Mouse (Mus musculus): ENCODE results near the gene Kcnk5. TPM values are rescaled to one million over a fixed set of nuclear protein-coding genes. Genes with fewer than 3 reads are reported as not detected.

Gene Kcnk5
- total and polyA plus RNA-seq, 3 experiments: 8.7 to 12.5 (median 11.7) TPM

DNA sequence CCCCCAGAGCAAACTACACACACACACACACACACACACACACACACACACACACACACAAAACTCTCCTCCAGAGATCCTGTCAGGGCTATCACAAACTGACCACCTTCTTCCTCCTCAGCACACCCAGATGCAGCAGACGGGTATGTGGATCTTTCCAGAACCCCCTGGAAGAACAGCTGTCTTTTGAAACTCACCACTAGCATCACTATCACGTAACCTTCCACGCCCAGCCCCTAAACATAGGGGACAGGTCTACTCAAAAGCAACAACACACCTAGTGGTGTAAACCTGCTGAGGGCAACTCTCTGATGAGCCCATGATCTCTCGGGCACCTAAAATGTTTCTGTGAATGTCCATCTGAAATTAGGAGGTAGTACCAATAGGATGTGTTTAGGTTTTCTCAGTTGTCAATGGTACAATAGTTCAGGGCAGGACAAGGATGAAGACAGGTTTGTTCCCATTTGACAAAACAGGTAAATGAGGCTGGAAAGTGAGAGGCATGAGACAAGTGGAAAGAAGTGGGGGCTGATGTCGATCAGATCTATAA, 1.8 kb downstream of the Kcnk5 start:
- TF ChIP-seq IRF4 (IDR thresholded peaks at IDR 0.05; ENCODE audit: low read depth, low read length): no peak
- TF ChIP-seq CHD1 (IDR thresholded peaks at IDR 0.05; ENCODE audit: low read depth, low read length): no peak
- no peak for TF ChIP-seq POLR2A (IDR thresholded peaks at IDR 0.05; ENCODE audit: low read depth, low read length)
- no peak for TF ChIP-seq USF2 (conservative IDR thresholded peaks at IDR 0.05; ENCODE audit: low read depth, low read length)
- TF ChIP-seq RAD21 (IDR thresholded peaks at IDR 0.05; ENCODE audit: low read depth, low read length): no peak
- TF ChIP-seq NELFE (IDR thresholded peaks at IDR 0.05; ENCODE audit: low read depth, low read length): no peak
- TF ChIP-seq ZKSCAN1 (IDR thresholded peaks at IDR 0.05; ENCODE audit: borderline replicate concordance, low read depth, low read length): no peak
- TF ChIP-seq PAX5 (IDR thresholded peaks at IDR 0.05; ENCODE audit: low read length): no peak
- no peak for TF ChIP-seq E2F4 (IDR thresholded peaks at IDR 0.05; ENCODE audit: insufficient replicate concordance, low read depth, low read length)
- TF ChIP-seq POLR2AphosphoS2 (IDR thresholded peaks at IDR 0.05; ENCODE audit: low read depth, low read length): no peak
- TF ChIP-seq HCFC1 (IDR thresholded peaks at IDR 0.05; ENCODE audit: low read depth, low read length): no peak
- no peak for TF ChIP-seq CTCF (conservative IDR thresholded peaks at IDR 0.05 in 1 of 2, IDR thresholded peaks at IDR 0.05 in 1 of 2; ENCODE audit: low read depth in 2 of 2, low read length in 2 of 2)
- Histone ChIP-seq H3K4me3 (replicated peaks in 1 of 3; ENCODE audit: low read depth in 2 of 3, low read length in 2 of 3, poor library complexity in 1 of 3) (peak overlapping the region; percentile 70 to 87 (median 73)), H3K27ac (ENCODE audit: insufficient read depth, low read depth) (no peak overlapping the region), H3K9me3 (replicated peaks; ENCODE audit: low read length) (no peaks in the 10 kb centered on the region), H3K27me3 (replicated peaks) (no peaks in the 10 kb centered on the region), H3K79me2 (replicated peaks; ENCODE audit: control insufficient read depth, extremely low read depth, insufficient read depth, poor library complexity, severe bottlenecking) (peaks cover 63% of the 10 kb centered on the region), H3K9ac (ENCODE audit: insufficient read depth, low read depth) (peak overlapping the region; percentile 32), H3K4me2 (ENCODE audit: insufficient read depth, low read depth, poor library complexity, severe bottlenecking) (peak overlapping the region; percentile 89), H3K4me1 (ENCODE audit: control insufficient read depth in 1 of 2, insufficient read depth in 2 of 2) (peaks cover 4 to 41% of the 10 kb centered on the region in 2 experiments; a peak in 3 of 4 replicates), H3K36me3 (replicated peaks in 1 of 2; ENCODE audit: control insufficient read depth in 1 of 2, insufficient read depth in 1 of 2, low read length in 1 of 2) (no peaks in the 10 kb centered on the region)
- dilution Hi-C loops (cut with MboI; ENCODE audit: extremely low pct_ligation_motif_present, extremely low pct_unique_long_range_greater_than_20kb, low sequenced_read_pairs) (no loop called here), in situ Hi-C loops (cut with MboI; ENCODE audit: low pct_ligation_motif_present, low pct_unique_long_range_greater_than_20kb, low sequenced_read_pairs) (loop anchor here (5.0 kb wide), 1 partner anchor 58 kb away; no protein-coding TSS in a partner anchor)
- no peak for DNase-seq (ENCODE audit: extremely low read depth)

DNA sequence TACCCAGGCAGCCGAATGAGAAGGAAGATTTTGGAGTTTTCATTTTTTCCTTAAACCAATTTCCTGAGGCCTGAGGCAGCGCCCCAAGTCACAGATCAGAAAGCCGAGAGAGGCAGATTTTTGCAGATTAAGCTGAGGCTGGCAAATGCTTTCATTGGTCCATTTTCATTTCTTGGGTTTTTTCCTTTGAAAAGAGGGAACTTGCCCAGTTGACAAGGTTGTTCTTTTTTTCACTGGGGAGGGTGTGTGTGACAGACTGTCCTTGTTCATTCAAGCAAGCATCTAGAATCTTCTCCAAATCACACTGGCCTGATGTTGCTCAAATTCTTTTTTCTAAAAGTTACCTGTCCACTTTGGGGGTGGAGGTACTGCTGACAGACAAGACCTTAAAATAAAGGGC, 2.5 kb downstream of the Kcnk5 start:
- in situ Hi-C loops (cut with MboI; ENCODE audit: low pct_ligation_motif_present, low pct_unique_long_range_greater_than_20kb, low sequenced_read_pairs) (loop anchor here (5.0 kb wide), 1 partner anchor 57 kb away; no protein-coding TSS in a partner anchor), dilution Hi-C loops (cut with MboI; ENCODE audit: extremely low pct_ligation_motif_present, extremely low pct_unique_long_range_greater_than_20kb, low sequenced_read_pairs) (no loop called here)
- Histone ChIP-seq H3K4me1 (ENCODE audit: control insufficient read depth in 1 of 2, insufficient read depth in 2 of 2) (peaks cover 7 to 48% of the 10 kb centered on the region in 2 experiments), H3K27ac (ENCODE audit: insufficient read depth, low read depth) (no peak overlapping the region), H3K27me3 (replicated peaks) (no peaks in the 10 kb centered on the region), H3K36me3 (replicated peaks in 1 of 2; ENCODE audit: control insufficient read depth in 1 of 2, insufficient read depth in 1 of 2, low read length in 1 of 2) (no peaks in the 10 kb centered on the region), H3K9ac (ENCODE audit: insufficient read depth, low read depth) (peak overlapping the region; percentile 32; the same call in 1 of the 2 replicates), H3K4me3 (replicated peaks in 1 of 3; ENCODE audit: low read depth in 2 of 3, low read length in 2 of 3, poor library complexity in 1 of 3) (peak overlapping the region; percentile 70 to 87 (median 73)), H3K79me2 (replicated peaks; ENCODE audit: control insufficient read depth, extremely low read depth, insufficient read depth, poor library complexity, severe bottlenecking) (peaks cover 63% of the 10 kb centered on the region), H3K4me2 (ENCODE audit: insufficient read depth, low read depth, poor library complexity, severe bottlenecking) (peak overlapping the region; percentile 89), H3K9me3 (replicated peaks; ENCODE audit: low read length) (no peaks in the 10 kb centered on the region)
- TF ChIP-seq MAFK (IDR thresholded peaks at IDR 0.05; ENCODE audit: insufficient replicate concordance, low read length): no peak
- TF ChIP-seq MXI1 (IDR thresholded peaks at IDR 0.05; ENCODE audit: low read depth, low read length): peak; percentile 38; the same call in 1 of the 2 replicates
- no peak for TF ChIP-seq BHLHE40 (IDR thresholded peaks at IDR 0.05; ENCODE audit: low read depth, low read length)
- TF ChIP-seq POLR2AphosphoS2 (IDR thresholded peaks at IDR 0.05; ENCODE audit: low read depth, low read length): no peak
- DNase-seq (ENCODE audit: extremely low read depth): no peak

Data from CH12.LX (cell line).